Mouse (Mus musculus) megakaryocyte, embryonic 14.5 days (primary cell): ENCODE data around the gene Tnpo2.

Source experiments
- FLI1 ChIP-seq: IDR thresholded peaks from 2 replicates; pipeline ENCODE4 v1.6.1; 2012; ENCODE audit warnings: low read length, inconsistent platforms, mixed read lengths
- GATA1 ChIP-seq: IDR thresholded peaks from 3 replicates; pipeline ENCODE4 v1.6.1; 2012; ENCODE audit warnings: mixed read lengths, low read length, inconsistent platforms, borderline replicate concordance

- TF ChIP-seq GATA1 (no peak), FLI1 (no peak)
Measured at GRCm38 (mm10) chr8:84987388-84987787, 49.3 kb upstream of the Tnpo2 start.
